Mouse (Mus musculus): Measurements from ENCODE around the gene Tcte2. TPM values are rescaled to one million over a fixed set of nuclear protein-coding genes. Genes with fewer than 3 reads are reported as not detected.
"Not testable (repeated sequence)": the region's sequence is repeated elsewhere in the genome, so short reads cannot be mapped to it uniquely, and the experiment has no call there.

Gene Tcte2
- polyA plus RNA-seq (2014; fragmentation: Nextera tagmentation; extraction: Ambion mirVana), result 5.0 and 6.0 TPM in 2 replicates

GRCm38 (mm10) chr17:13761179-13761913, at the start of gene Tcte2:
Gene Tcte2 (minus strand): TSS chr17:13761825.
- ATAC-seq (ENCODE audit: insufficient number of reproducible peaks, insufficient read depth, low FRiP score, low read depth), result peak; percentile 29
- peak within 1 kb of the TSS; percentile 85 to 97 for H3K4me3 ChIP-seq (ENCODE audit: control insufficient read depth in 1 of 2, insufficient read depth in 1 of 2, low read depth in 1 of 2, low read length in 2 of 2)
- H3K9me3 ChIP-seq (ENCODE audit: control insufficient read depth, low read length), result no peaks in the 10 kb centered on the region
- H3K4me1 ChIP-seq (ENCODE audit: control insufficient read depth in 2 of 2, insufficient read depth in 2 of 2, low read length in 2 of 2), result peaks cover 2 to 44% of the 10 kb centered on the region in 2 experiments; a peak in 2 of 4 replicates
- no peaks in the 10 kb centered on the region for H3K36me3 ChIP-seq (ENCODE audit: control insufficient read depth, insufficient read depth, low read length)
- H3K4me2 ChIP-seq (ENCODE audit: low read length), result peak within 1 kb of the TSS; percentile 99
- under 1% methylated on average over 74 of the region's 74 CpGs for WGBS
- H3K27me3 ChIP-seq (ENCODE audit: control insufficient read depth, insufficient read depth, low read length), result no peaks in the 10 kb centered on the region
- H3K27ac ChIP-seq (replicated peaks in 1 of 2; ENCODE audit: control insufficient read depth in 1 of 2, insufficient read depth in 1 of 2, low read depth in 2 of 2, low read length in 2 of 2), result peak within 1 kb of the TSS; percentile 85 to 96
- H3K9ac ChIP-seq (ENCODE audit: low read length), result peak within 1 kb of the TSS; percentile 95

GRCm38 (mm10) chr17:13806016-13806415, 44.4 kb upstream of the Tcte2 start:
- Histone ChIP-seq H3K27me3 (ENCODE audit: control insufficient read depth, insufficient read depth, low read length) (no peaks in the 10 kb centered on the region), H3K9ac (ENCODE audit: low read length) (no peak overlapping the region), H3K4me1 (ENCODE audit: control insufficient read depth in 2 of 2, insufficient read depth in 2 of 2, low read length in 2 of 2) (no peaks in the 10 kb centered on the region), H3K9me3 (ENCODE audit: control insufficient read depth, low read length) (no peaks in the 10 kb centered on the region), H3K4me3 (ENCODE audit: control insufficient read depth in 1 of 2, insufficient read depth in 1 of 2, low read depth in 1 of 2, low read length in 2 of 2) (no peak overlapping the region), H3K36me3 (ENCODE audit: control insufficient read depth, insufficient read depth, low read length) (peaks cover 62% of the 10 kb centered on the region), H3K4me2 (ENCODE audit: low read length) (no peak overlapping the region), H3K27ac (replicated peaks in 1 of 2; ENCODE audit: control insufficient read depth in 1 of 2, insufficient read depth in 1 of 2, low read depth in 2 of 2, low read length in 2 of 2) (no peak overlapping the region)
- no peak for ATAC-seq (ENCODE audit: insufficient number of reproducible peaks, insufficient read depth, low FRiP score, low read depth)
- 90% methylated on average over 1 of the region's 1 CpGs for WGBS

GRCm38 (mm10) chr17:13802836-13803408, 41.3 kb upstream of the Tcte2 start:
- Histone ChIP-seq H3K4me1 (ENCODE audit: control insufficient read depth in 2 of 2, insufficient read depth in 2 of 2, low read length in 2 of 2) (no peaks in the 10 kb centered on the region), H3K4me2 (ENCODE audit: low read length) (no peak overlapping the region), H3K9me3 (ENCODE audit: control insufficient read depth, low read length) (no peaks in the 10 kb centered on the region), H3K36me3 (ENCODE audit: control insufficient read depth, insufficient read depth, low read length) (peaks cover 37% of the 10 kb centered on the region), H3K4me3 (ENCODE audit: control insufficient read depth in 1 of 2, insufficient read depth in 1 of 2, low read depth in 1 of 2, low read length in 2 of 2) (no peak overlapping the region), H3K27ac (replicated peaks in 1 of 2; ENCODE audit: control insufficient read depth in 1 of 2, insufficient read depth in 1 of 2, low read depth in 2 of 2, low read length in 2 of 2) (no peak overlapping the region), H3K27me3 (ENCODE audit: control insufficient read depth, insufficient read depth, low read length) (no peaks in the 10 kb centered on the region), H3K9ac (ENCODE audit: low read length) (no peak overlapping the region)
- 55% methylated on average over 2 of the region's 2 CpGs for WGBS
- ATAC-seq (ENCODE audit: insufficient number of reproducible peaks, insufficient read depth, low FRiP score, low read depth), result no peak

- no peak overlapping the region for H3K4me2 ChIP-seq (ENCODE audit: low read length)
- no peaks in the 10 kb centered on the region for H3K27me3 ChIP-seq (ENCODE audit: control insufficient read depth, insufficient read depth, low read length)
- H3K36me3 ChIP-seq (ENCODE audit: control insufficient read depth, insufficient read depth, low read length), result no peaks in the 10 kb centered on the region
- H3K27ac ChIP-seq (replicated peaks in 1 of 2; ENCODE audit: control insufficient read depth in 1 of 2, insufficient read depth in 1 of 2, low read depth in 2 of 2, low read length in 2 of 2), result no peak overlapping the region
- ATAC-seq (ENCODE audit: insufficient number of reproducible peaks, insufficient read depth, low FRiP score, low read depth), result no peak
- H3K9ac ChIP-seq (ENCODE audit: low read length), result no peak overlapping the region
- no peaks in the 10 kb centered on the region for H3K9me3 ChIP-seq (ENCODE audit: control insufficient read depth, low read length)
- H3K4me1 ChIP-seq (ENCODE audit: control insufficient read depth in 2 of 2, insufficient read depth in 2 of 2, low read length in 2 of 2), result no peaks in the 10 kb centered on the region
- 76% methylated on average over 1 of the region's 1 CpGs for WGBS
- H3K4me3 ChIP-seq (ENCODE audit: control insufficient read depth in 1 of 2, insufficient read depth in 1 of 2, low read depth in 1 of 2, low read length in 2 of 2), result no peak overlapping the region
Measured at GRCm38 (mm10) chr17:13797691-13798090, 36.1 kb upstream of the Tcte2 start.

- ATAC-seq (ENCODE audit: insufficient number of reproducible peaks, insufficient read depth, low FRiP score, low read depth), result not testable (repeated sequence)
- 87% methylated on average over 2 of the region's 2 CpGs for WGBS
Measured at GRCm38 (mm10) chr17:13790033-13790432, 28.4 kb upstream of the Tcte2 start.

GRCm38 (mm10) chr17:13783469-13783868, 21.8 kb upstream of the Tcte2 start:
- H3K27me3 ChIP-seq (ENCODE audit: control insufficient read depth, insufficient read depth, low read length), result no peaks in the 10 kb centered on the region
- H3K9me3 ChIP-seq (ENCODE audit: control insufficient read depth, low read length), result no peaks in the 10 kb centered on the region
- no peak for ATAC-seq (ENCODE audit: insufficient number of reproducible peaks, insufficient read depth, low FRiP score, low read depth)
- no peak overlapping the region for H3K4me3 ChIP-seq (ENCODE audit: control insufficient read depth in 1 of 2, insufficient read depth in 1 of 2, low read depth in 1 of 2, low read length in 2 of 2)
- H3K36me3 ChIP-seq (ENCODE audit: control insufficient read depth, insufficient read depth, low read length), result no peaks in the 10 kb centered on the region
- no peak overlapping the region; a peak in 1 of 4 replicates for H3K27ac ChIP-seq (replicated peaks in 1 of 2; ENCODE audit: control insufficient read depth in 1 of 2, insufficient read depth in 1 of 2, low read depth in 2 of 2, low read length in 2 of 2)
- H3K4me1 ChIP-seq (ENCODE audit: control insufficient read depth in 2 of 2, insufficient read depth in 2 of 2, low read length in 2 of 2), result peaks cover 2 to 20% of the 10 kb centered on the region in 2 experiments; a peak in 2 of 4 replicates
- no peak overlapping the region for H3K9ac ChIP-seq (ENCODE audit: low read length)
- WGBS, result 31% methylated on average over 1 of the region's 1 CpGs
- H3K4me2 ChIP-seq (ENCODE audit: low read length), result no peak overlapping the region

More at GRCm38 (mm10) chr17:13790033-13790432, 28.4 kb upstream of the Tcte2 start:
- not testable (repeated sequence) for H3K27me3 ChIP-seq (ENCODE audit: control insufficient read depth, insufficient read depth, low read length); H3K9ac ChIP-seq (ENCODE audit: low read length); H3K9me3 ChIP-seq (ENCODE audit: control insufficient read depth, low read length); H3K27ac ChIP-seq (replicated peaks in 1 of 2; ENCODE audit: control insufficient read depth in 1 of 2, insufficient read depth in 1 of 2, low read depth in 2 of 2, low read length in 2 of 2); H3K4me1 ChIP-seq (ENCODE audit: control insufficient read depth in 2 of 2, insufficient read depth in 2 of 2, low read length in 2 of 2); H3K36me3 ChIP-seq (ENCODE audit: control insufficient read depth, insufficient read depth, low read length); H3K4me3 ChIP-seq (ENCODE audit: control insufficient read depth in 1 of 2, insufficient read depth in 1 of 2, low read depth in 1 of 2, low read length in 2 of 2); H3K4me2 ChIP-seq (ENCODE audit: low read length)

- Histone ChIP-seq H3K36me3 (ENCODE audit: control insufficient read depth, insufficient read depth, low read length) (no peaks in the 10 kb centered on the region), H3K9ac (ENCODE audit: low read length) (no peak overlapping the region), H3K27me3 (ENCODE audit: control insufficient read depth, insufficient read depth, low read length) (no peaks in the 10 kb centered on the region), H3K4me3 (ENCODE audit: control insufficient read depth in 1 of 2, insufficient read depth in 1 of 2, low read depth in 1 of 2, low read length in 2 of 2) (no peak overlapping the region), H3K27ac (replicated peaks in 1 of 2; ENCODE audit: control insufficient read depth in 1 of 2, insufficient read depth in 1 of 2, low read depth in 2 of 2, low read length in 2 of 2) (no peak overlapping the region), H3K4me2 (ENCODE audit: low read length) (no peak overlapping the region), H3K4me1 (ENCODE audit: control insufficient read depth in 2 of 2, insufficient read depth in 2 of 2, low read length in 2 of 2) (peaks cover 2 to 32% of the 10 kb centered on the region in 2 experiments; a peak in 3 of 4 replicates), H3K9me3 (ENCODE audit: control insufficient read depth, low read length) (no peaks in the 10 kb centered on the region)
- no peak for ATAC-seq (ENCODE audit: insufficient number of reproducible peaks, insufficient read depth, low FRiP score, low read depth)
- 84% methylated on average over 5 of the region's 5 CpGs for WGBS
Measured at GRCm38 (mm10) chr17:13781948-13782347, 20.3 kb upstream of the Tcte2 start.

All from heart, embryonic 14.5 days (tissue).